ENCODE assay signal across 11 mouse cellular contexts in the genomic region with DNA sequence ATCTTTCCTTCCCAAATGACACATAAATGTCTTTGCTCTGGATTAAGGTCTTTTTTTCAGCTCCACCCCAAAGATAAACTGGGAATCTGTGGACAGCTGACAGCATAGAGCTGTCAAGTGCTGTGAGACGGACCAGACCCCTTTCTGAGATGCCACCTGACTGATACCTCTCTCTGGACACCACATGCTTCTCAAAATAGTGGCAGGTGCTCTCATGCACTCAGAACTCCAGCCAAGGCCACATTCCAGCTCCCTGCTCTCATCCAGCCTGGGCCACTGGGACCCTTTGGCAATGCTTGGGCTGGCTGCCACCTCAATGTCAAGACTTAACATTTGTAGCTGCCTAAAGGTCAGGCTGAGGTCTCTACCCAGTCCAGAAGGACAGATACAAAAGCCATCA. TPM values are rescaled to one million over a fixed set of nuclear protein-coding genes. Genes with fewer than 3 reads are reported as not detected.
DNase-seq lines count a peak whose midpoint lies in the region; ATAC-seq and TF ChIP-seq lines count a peak whose summit lies in the region.
"Had no signal": no experiment of that assay in that cellular context is flagged by ENCODE, and none has a peak within 500 bp of the region (broad histone marks: within the 10 kb centered on the region; RNA-seq: fewer than 3 reads in every experiment).

No protein-coding gene starts in this region.

- 0 out of 2 replicates have a peak, but pooled peaks have one; percentile 47 for TF ChIP-seq POLR2A in heart, adult 2 months (IDR thresholded peaks at IDR 0.05; ENCODE audit: insufficient read depth, low read depth, low read length)

- peak overlapping the region; percentile 76 for H3K27ac ChIP-seq in lung, embryonic 14.5 days (ENCODE audit: low read depth)
- H3K27ac ChIP-seq in lung, postnatal 0 days (ENCODE audit: low read length) = no peak overlapping the region
- H3K27ac ChIP-seq in heart, adult 2 months = peak overlapping the region; percentile 87
- H3K27ac ChIP-seq: embryonic facial prominence, embryonic 12.5 days; limb, embryonic 12.5 days had no signal

- no peaks in the 10 kb centered on the region for H3K27me3 ChIP-seq in lung, embryonic 14.5 days (ENCODE audit: insufficient read depth, low read length)
- H3K27me3 ChIP-seq in lung, postnatal 0 days (replicated peaks; ENCODE audit: insufficient read depth, low read length) = no peaks in the 10 kb centered on the region
- H3K27me3 ChIP-seq in heart, adult 2 months (ENCODE audit: control insufficient read depth, insufficient read depth, low read length) = no peaks in the 10 kb centered on the region
- H3K27me3 ChIP-seq: embryonic facial prominence, embryonic 12.5 days; limb, embryonic 12.5 days had no signal

- TF ChIP-seq CTCF in lung, embryonic 14.5 days (IDR thresholded peaks at IDR 0.05; ENCODE audit: low read depth) = no peak
- TF ChIP-seq CTCF in lung, postnatal 0 days (IDR thresholded peaks at IDR 0.05) = no peak
- TF ChIP-seq CTCF in heart, adult 2 months (IDR thresholded peaks at IDR 0.05) = no peak

- H3K4me1 ChIP-seq in lung, embryonic 14.5 days (ENCODE audit: insufficient read depth) = peaks cover 4% of the 10 kb centered on the region; the same call in 1 of the 2 replicates
- H3K4me1 ChIP-seq in lung, postnatal 0 days (ENCODE audit: insufficient read depth, low read depth, low read length) = peaks cover 16% of the 10 kb centered on the region; the same call in 1 of the 2 replicates
- H3K4me1 ChIP-seq in heart, adult 2 months (ENCODE audit: control insufficient read depth, insufficient read depth, low read length) = peaks cover 28% of the 10 kb centered on the region

- intact Hi-C loops in heart, adult 2 months (cut with DNase I) = loop anchor here (2.0 kb wide), 2 partner anchors 27 to 97 kb away; no protein-coding TSS in a partner anchor

- no peak overlapping the region for H3K4me3 ChIP-seq in lung, embryonic 14.5 days (ENCODE audit: low read depth, low read length)
- no peak overlapping the region for H3K4me3 ChIP-seq in lung, postnatal 0 days (ENCODE audit: low read depth, low read length)
- peak overlapping the region; percentile 11; the same call in 1 of the 2 replicates for H3K4me3 ChIP-seq in heart, adult 2 months
- H3K4me3 ChIP-seq: embryonic facial prominence, embryonic 12.5 days; limb, embryonic 12.5 days had no signal

- 21% methylated on average over 1 of the region's 1 CpGs for WGBS in lung, embryonic 14.5 days
- WGBS in lung, postnatal 0 days = 37% methylated on average over 1 of the region's 1 CpGs
- WGBS in heart, adult 2 months = 9% methylated on average over 1 of the region's 1 CpGs

- no peaks in the 10 kb centered on the region; the same call in 1 of the 2 replicates for H3K9me3 ChIP-seq in lung, embryonic 14.5 days (ENCODE audit: low read depth, low read length)
- no peaks in the 10 kb centered on the region for H3K9me3 ChIP-seq in lung, postnatal 0 days (ENCODE audit: low read length)
- H3K9me3 ChIP-seq: embryonic facial prominence, embryonic 12.5 days; limb, embryonic 12.5 days had no signal

- ATAC-seq in lung, embryonic 14.5 days (ENCODE audit: insufficient read depth) = 0 out of 2 replicates have a peak, but pooled peaks have one; percentile 18
- ATAC-seq in lung, postnatal 0 days = no peak
- ATAC-seq: intestine, postnatal 0 days had no signal

- no peaks in the 10 kb centered on the region for H3K36me3 ChIP-seq in lung, embryonic 14.5 days (ENCODE audit: insufficient read depth)
- H3K36me3 ChIP-seq in lung, postnatal 0 days (ENCODE audit: insufficient read depth, low read length) = no peaks in the 10 kb centered on the region
- peaks cover 65% of the 10 kb centered on the region for H3K36me3 ChIP-seq in heart, adult 2 months (ENCODE audit: control insufficient read depth, insufficient read depth, low read length)
- H3K36me3 ChIP-seq: embryonic facial prominence, embryonic 12.5 days; limb, embryonic 12.5 days had no signal

- TF ChIP-seq EP300 in lung, postnatal 0 days (IDR thresholded peaks at IDR 0.05) = no peak
- peak; percentile 100 for TF ChIP-seq EP300 in heart, adult 2 months (IDR thresholded peaks at IDR 0.05; ENCODE audit: insufficient read depth, low read depth, low read length)

- no peak overlapping the region for H3K4me2 ChIP-seq in lung, embryonic 14.5 days
- H3K4me2 ChIP-seq in lung, postnatal 0 days (replicated peaks; ENCODE audit: low read depth, low read length) = no peak overlapping the region
- H3K4me2 ChIP-seq: embryonic facial prominence, embryonic 12.5 days; limb, embryonic 12.5 days had no signal

- DNase-seq in lung, embryonic 14.5 days = no peak
- DNase-seq in lung, postnatal 0 days (ENCODE audit: low spot score) = no peak
- DNase-seq in cerebellum, adult 11-12 months = peak; percentile 72
- peak; percentile 79 to 88 for DNase-seq in heart, adult 2 months
- peak; percentile 48 for DNase-seq in kidney, postnatal 14 days
- no peak for DNase-seq in layer of hippocampus, adult 9-11 months
- DNase-seq in Muller cell, postnatal 12 days (ENCODE audit: inconsistent ontology term) = no peak
- DNase-seq: gastrocnemius, postnatal 10 days had no signal

- no peak overlapping the region for H3K9ac ChIP-seq in lung, embryonic 14.5 days
- no peak overlapping the region for H3K9ac ChIP-seq in lung, postnatal 0 days (replicated peaks; ENCODE audit: low read depth)
- no peak overlapping the region for H3K9ac ChIP-seq in heart, adult 2 months (ENCODE audit: low read depth, low read length)
- H3K9ac ChIP-seq: embryonic facial prominence, embryonic 12.5 days; limb, embryonic 12.5 days had no signal

- peaks cover 8% of the 10 kb centered on the region for H3K79me2 ChIP-seq in heart, adult 2 months (replicated peaks; ENCODE audit: control insufficient read depth, insufficient read depth, low read length)

RNA-seq across cellular contexts. Expression of a gene that starts 10.2 kb away (rescaled TPM):
- polyA plus RNA-seq in lung, embryonic 14.5 days (2014; fragmentation: Nextera tagmentation; extraction: Ambion mirVana) = 164 and 168 TPM in 2 replicates
- polyA plus RNA-seq in lung, postnatal 0 days (2015; fragmentation: Nextera tagmentation; extraction: Ambion mirVana) = 220 and 256 TPM in 2 replicates
- 100 to 1,000 TPM; 509 to 570 TPM for total RNA-seq in heart, adult 2 months (2021)
- 169 and 246 TPM in 2 replicates for polyA plus RNA-seq in heart, adult 2 months (2012; rRNA removed)

Comparison
In these comparisons a context has a peak if more than half of its experiments do, and no peak if none do; other contexts are left out.
1. DNase-seq: peak in cerebellum, adult 11-12 months (single experiment), heart, adult 2 months (2 of 2) and kidney, postnatal 14 days (single experiment); none in lung, embryonic 14.5 days (single experiment), lung, postnatal 0 days (single experiment), layer of hippocampus, adult 9-11 months (single experiment) and Muller cell, postnatal 12 days (single experiment).